Mouse (Mus musculus) MEL (cell line): ENCODE measurements at regions not wholly inside any gene's neighbourhood (a gene's known extent, or its start where the extent isn't known, plus 50 kb on each side); places are given as distances from the start of the nearest gene placed in this dataset.

Experiments
- DNase-seq: peaks from one replicate; pipeline ENCODE4 v3.0.0; 2011; ENCODE audit warnings: low read depth, low spot score
- H3K27ac ChIP-seq: 2 replicates; pipeline ENCODE4 v1.5.1; 2012; ENCODE audit warnings: low read depth, mild to moderate bottlenecking, control low read depth, low read length, moderate library complexity; ENCODE audit not compliant: control insufficient read depth
- H3K27me3 ChIP-seq, 2 experiments: fragments of 150-350 bp in 1 of 2; sonication (generic) in 1 of 2; 2 replicates each; pipeline ENCODE4 v1.6.1; 2012; ENCODE audit warnings: low read length in 2 of 2, mild to moderate bottlenecking in 2 of 2, improper control_type of control experiment in 1 of 2, moderate library complexity in 1 of 2; ENCODE audit not compliant: insufficient read depth in 2 of 2, control insufficient read depth in 1 of 2
- H3K36me3 ChIP-seq, 2 experiments: 2 replicates each; pipeline ENCODE4 v1.6.1; 2012 to 2014; ENCODE audit warnings: low read length in 2 of 2, improper control_type of control experiment in 1 of 2, inconsistent platforms in 1 of 2, mild to moderate bottlenecking in 1 of 2; ENCODE audit not compliant: insufficient read depth in 2 of 2, control insufficient read depth in 1 of 2
- H3K4me1 ChIP-seq, 2 experiments: fragments of 150-350 bp in 1 of 2; sonication (generic) in 1 of 2; 2 replicates each; pipeline ENCODE4 v1.6.1; 2012; ENCODE audit warnings: low read length in 2 of 2, improper control_type of control experiment in 1 of 2, mild to moderate bottlenecking in 1 of 2; ENCODE audit not compliant: insufficient read depth in 2 of 2, control insufficient read depth in 1 of 2
- H3K4me3 ChIP-seq, 2 experiments: fragments of 150-350 bp in 1 of 2; sonication (generic) in 1 of 2; 2 replicates each; pipeline ENCODE4 v1.5.1; 2012; ENCODE audit warnings: low read depth in 2 of 2, low read length in 2 of 2, mild to moderate bottlenecking in 2 of 2, moderate library complexity in 2 of 2, control low read depth in 1 of 2, improper control_type of control experiment in 1 of 2; ENCODE audit not compliant: control insufficient read depth in 1 of 2, insufficient read depth in 1 of 2
- H3K79me2 ChIP-seq: 2 replicates; pipeline ENCODE4 v1.6.1; 2012; ENCODE audit warnings: mild to moderate bottlenecking, low read length, moderate library complexity; ENCODE audit not compliant: control insufficient read depth, poor library complexity, insufficient read depth
- H3K9ac ChIP-seq: 2 replicates; pipeline ENCODE4 v1.6.1; 2012; ENCODE audit warnings: low read depth, mild to moderate bottlenecking, control low read depth, low read length, moderate library complexity; ENCODE audit not compliant: control insufficient read depth, poor library complexity, severe bottlenecking
- H3K9me3 ChIP-seq: fragments of 150-350 bp; sonication (generic); replicated peaks from 2 replicates; pipeline ENCODE4 v1.6.1; 2012; ENCODE audit warnings: mild to moderate bottlenecking, low read length, improper control_type of control experiment, moderate library complexity; ENCODE audit not compliant: insufficient read depth
- CHD1 ChIP-seq: IDR thresholded peaks from 2 replicates; pipeline ENCODE4 v1.6.1; 2012; ENCODE audit warnings: low read depth, mild to moderate bottlenecking, inconsistent platforms, low read length, improper control_type of control experiment
- EP300 ChIP-seq, 2 experiments: IDR thresholded peaks; 2 replicates each; pipeline ENCODE4 v1.6.1; 2011; ENCODE audit warnings: improper control_type of control experiment in 2 of 2, low read length in 2 of 2, low read depth in 1 of 2, mild to moderate bottlenecking in 1 of 2
- ETS1 ChIP-seq: IDR thresholded peaks from 2 replicates; pipeline ENCODE4 v1.6.1; 2012; ENCODE audit warnings: low read depth, mild to moderate bottlenecking, inconsistent platforms, low read length, improper control_type of control experiment, moderate library complexity
- JUND ChIP-seq: IDR thresholded peaks from 2 replicates; pipeline ENCODE4 v1.6.1; 2011; ENCODE audit warnings: low read depth, mild to moderate bottlenecking, improper control_type of control experiment, low read length
- KAT2A ChIP-seq: conservative IDR thresholded peaks from 2 replicates; pipeline ENCODE4 v1.6.1; 2012; ENCODE audit warnings: low read depth, low read length, improper control_type of control experiment, inconsistent platforms
- MAFK ChIP-seq: IDR thresholded peaks from 2 replicates; pipeline ENCODE4 v1.6.1; 2011; ENCODE audit warnings: low read depth, mild to moderate bottlenecking, low read length, improper control_type of control experiment, borderline replicate concordance
- MAX ChIP-seq: IDR thresholded peaks from 2 replicates; pipeline ENCODE4 v1.6.1; 2011; ENCODE audit warnings: low read length, improper control_type of control experiment
- MXI1 ChIP-seq: IDR thresholded peaks from 2 replicates; pipeline ENCODE4 v1.6.1; 2011; ENCODE audit warnings: mild to moderate bottlenecking, low read depth, low read length, improper control_type of control experiment
- NELFE ChIP-seq: IDR thresholded peaks from 2 replicates; pipeline ENCODE4 v1.6.1; 2011; ENCODE audit warnings: low read depth, low read length, improper control_type of control experiment
- NRF1 ChIP-seq: IDR thresholded peaks from 2 replicates; pipeline ENCODE4 v1.6.1; 2014; ENCODE audit warnings: low read depth, mild to moderate bottlenecking, inconsistent platforms, low read length, improper control_type of control experiment, moderate library complexity; ENCODE audit not compliant: poor library complexity, insufficient read depth, severe bottlenecking
- POLR2A ChIP-seq, 2 experiments: IDR thresholded peaks; 2 replicates each; pipeline ENCODE4 v1.6.1; 2011 to 2012; ENCODE audit warnings: low read length in 2 of 2, mild to moderate bottlenecking in 2 of 2, control low read depth in 1 of 2, improper control_type of control experiment in 1 of 2, low read depth in 1 of 2, moderate library complexity in 1 of 2; ENCODE audit not compliant: control insufficient read depth in 1 of 2, insufficient read depth in 1 of 2, poor library complexity in 1 of 2
- POLR2AphosphoS2 ChIP-seq: IDR thresholded peaks from 2 replicates; pipeline ENCODE4 v1.6.1; 2011; ENCODE audit warnings: low read length, improper control_type of control experiment
- RAD21 ChIP-seq: IDR thresholded peaks from 2 replicates; pipeline ENCODE4 v1.6.1; 2011; ENCODE audit warnings: mild to moderate bottlenecking, low read depth, low read length, improper control_type of control experiment
- RCOR1 ChIP-seq: IDR thresholded peaks from 2 replicates; pipeline ENCODE4 v1.6.1; 2012; ENCODE audit warnings: low read depth, mild to moderate bottlenecking, inconsistent platforms, low read length, improper control_type of control experiment
- SIN3A ChIP-seq: IDR thresholded peaks from 2 replicates; pipeline ENCODE4 v1.6.1; 2012; ENCODE audit warnings: low read length, improper control_type of control experiment, inconsistent platforms
- SMC3 ChIP-seq: IDR thresholded peaks from 2 replicates; pipeline ENCODE4 v1.6.1; 2011; ENCODE audit warnings: low read depth, low read length, improper control_type of control experiment
- TBP ChIP-seq: IDR thresholded peaks from 2 replicates; pipeline ENCODE4 v1.8.0; 2011; ENCODE audit warnings: low read depth, low read length, improper control_type of control experiment
- TCF12 ChIP-seq: IDR thresholded peaks from 2 replicates; pipeline ENCODE4 v1.6.1; 2014; ENCODE audit warnings: low read depth, mild to moderate bottlenecking, inconsistent platforms, low read length, improper control_type of control experiment, moderate library complexity
- USF1 ChIP-seq: IDR thresholded peaks from 2 replicates; pipeline ENCODE4 v1.6.1; 2014; ENCODE audit warnings: low read depth, mild to moderate bottlenecking, inconsistent platforms, low read length, improper control_type of control experiment, moderate library complexity
- USF2 ChIP-seq, 2 experiments: IDR thresholded peaks; 2 replicates each; pipeline ENCODE4 v1.6.1; 2011 to 2012; ENCODE audit warnings: improper control_type of control experiment in 2 of 2, low read length in 2 of 2, borderline replicate concordance in 1 of 2, inconsistent platforms in 1 of 2, low read depth in 1 of 2, mild to moderate bottlenecking in 1 of 2; ENCODE audit not compliant: insufficient read depth in 1 of 2
- ZKSCAN1 ChIP-seq: IDR thresholded peaks from 2 replicates; pipeline ENCODE4 v1.6.1; 2012; ENCODE audit warnings: low read depth, mild to moderate bottlenecking, inconsistent platforms, low read length, improper control_type of control experiment, moderate library complexity
- ZNF384 ChIP-seq: IDR thresholded peaks from 2 replicates; pipeline ENCODE4 v1.6.1; 2012; ENCODE audit warnings: low read depth, mild to moderate bottlenecking, inconsistent platforms, low read length, improper control_type of control experiment

GRCm38 (mm10) chr16:86853398-86853797 lies 500.6 kb upstream of the N6amt1 start (continued):
- no peak for TF ChIP-seq RCOR1
- no peak for TF ChIP-seq MAFK
- TF ChIP-seq EP300 (IDR thresholded peaks at IDR 0.05; ENCODE audit: low read depth in 1 of 2, low read length in 2 of 2) = no peak

GRCm38 (mm10) chr16:86838457-86839337 lies 515.3 kb upstream of the N6amt1 start:
- no peak overlapping the region for H3K27ac ChIP-seq
- H3K9ac ChIP-seq = no peak overlapping the region
- no peaks in the 10 kb centered on the region for H3K4me1 ChIP-seq
- no peak for TF ChIP-seq NELFE
- no peak for TF ChIP-seq POLR2A (IDR thresholded peaks at IDR 0.05; ENCODE audit: control insufficient read depth in 1 of 2, insufficient read depth in 1 of 2, low read depth in 1 of 2, low read length in 2 of 2, poor library complexity in 1 of 2)
- TF ChIP-seq MAX = no peak
- no peak for TF ChIP-seq CHD1
- no peak for TF ChIP-seq TCF12
- TF ChIP-seq ETS1 = no peak
- TF ChIP-seq NRF1 = no peak
- no peak for TF ChIP-seq POLR2AphosphoS2
- no peaks in the 10 kb centered on the region for H3K27me3 ChIP-seq
- H3K36me3 ChIP-seq = no peaks in the 10 kb centered on the region
- H3K79me2 ChIP-seq = no peaks in the 10 kb centered on the region
- H3K4me3 ChIP-seq = no peak overlapping the region
- DNase-seq = no peak
- H3K9me3 ChIP-seq = no peaks in the 10 kb centered on the region; the same call in 1 of the 2 replicates

GRCm38 (mm10) chr16:86827645-86828044 lies 526.3 kb upstream of the N6amt1 start:
- Histone ChIP-seq H3K36me3 (no peaks in the 10 kb centered on the region), H3K27ac (no peak overlapping the region), H3K9ac (no peak overlapping the region), H3K27me3 (no peaks in the 10 kb centered on the region), H3K4me3 (no peak overlapping the region), H3K4me1 (no peaks in the 10 kb centered on the region), H3K9me3 (no peaks in the 10 kb centered on the region; the same call in 1 of the 2 replicates), H3K79me2 (no peaks in the 10 kb centered on the region)
- DNase-seq = no peak
- TF ChIP-seq JUND = no peak
- TF ChIP-seq MAFK = no peak
- no peak for TF ChIP-seq NRF1
- TF ChIP-seq SMC3 = no peak
- TF ChIP-seq TBP = no peak
- TF ChIP-seq KAT2A = no peak
- TF ChIP-seq SIN3A = no peak
- no peak for TF ChIP-seq ZKSCAN1
- TF ChIP-seq ETS1 = no peak
- TF ChIP-seq EP300 (IDR thresholded peaks at IDR 0.05; ENCODE audit: low read depth in 1 of 2, low read length in 2 of 2) = no peak
- no peak for TF ChIP-seq MAX
- no peak for TF ChIP-seq MXI1
- TF ChIP-seq ZNF384 = no peak
- TF ChIP-seq USF1 = no peak
- TF ChIP-seq USF2 (IDR thresholded peaks at IDR 0.05; ENCODE audit: borderline replicate concordance in 1 of 2, insufficient read depth in 1 of 2, low read depth in 1 of 2, low read length in 2 of 2) = no peak
- TF ChIP-seq POLR2A (IDR thresholded peaks at IDR 0.05; ENCODE audit: control insufficient read depth in 1 of 2, insufficient read depth in 1 of 2, low read depth in 1 of 2, low read length in 2 of 2, poor library complexity in 1 of 2) = no peak
- TF ChIP-seq RAD21 = no peak
